Mouse (Mus musculus) forebrain, embryonic 12.5 days (tissue): ENCODE measurements around the gene Sorcs2. TPM values are rescaled to one million over a fixed set of nuclear protein-coding genes. Genes with fewer than 3 reads are reported as not detected.
A peak's percentile ranks its signal among the peaks of the same experiment; 100 is the strongest.

Source experiments
- ATAC-seq: fragments of 200-750 bp; cut with Nextera tagmentation; 2 replicates; pipeline ENCODE4 v1.8.0; 2017; ENCODE audit warnings: moderate TSS enrichment; ENCODE audit not compliant: low FRiP score
- H3K27ac ChIP-seq: fragments of 300-500 bp; sonication (generic); 2 replicates; pipeline ENCODE4 v1.5.1; 2016; ENCODE audit warnings: mild to moderate bottlenecking
- H3K27me3 ChIP-seq: fragments of 300-500 bp; sonication (generic); 2 replicates; pipeline ENCODE4 v1.6.1; 2016; ENCODE audit warnings: mild to moderate bottlenecking
- H3K36me3 ChIP-seq: fragments of 300-500 bp; sonication (generic); replicated peaks from 2 replicates; pipeline ENCODE4 v1.6.1; 2016; ENCODE audit warnings: mild to moderate bottlenecking
- H3K4me1 ChIP-seq: fragments of 300-500 bp; sonication (generic); 2 replicates; pipeline ENCODE4 v1.6.1; 2016
- H3K4me2 ChIP-seq: fragments of 300-500 bp; sonication (generic); 2 replicates; pipeline ENCODE4 v1.6.1; 2016; ENCODE audit warnings: mild to moderate bottlenecking, moderate library complexity
- H3K4me3 ChIP-seq: fragments of 300-500 bp; sonication (generic); replicated peaks from 2 replicates; pipeline ENCODE4 v1.5.1; 2016; ENCODE audit warnings: mild to moderate bottlenecking
- H3K9ac ChIP-seq: fragments of 300-500 bp; sonication (generic); 2 replicates; pipeline ENCODE4 v1.6.1; 2016; ENCODE audit warnings: mild to moderate bottlenecking
- H3K9me3 ChIP-seq: fragments of 300-500 bp; sonication (generic); 2 replicates; pipeline ENCODE4 v1.6.1; 2016
- WGBS: fragments of 180-500 bp; shearing (Covaris S2); methylation state at CpG from one replicate; pipeline ENCODE4 v1.1.7; 2016; 5-methylcytosine and 5-hydroxymethylcytosine counted together
- polyA plus RNA-seq: library from polyadenylated mRNA; unstranded; fragments of >200 nt; fragmentation: Nextera tagmentation; extraction: Ambion mirVana; gene quantifications from 2 replicates; pipeline ENCODE4 v1.2.1, GENCODE M21; 2016

Sorcs2 gene
- polyA plus RNA-seq, 1 experiment from 2014 or later: 11.0 TPM

DNA sequence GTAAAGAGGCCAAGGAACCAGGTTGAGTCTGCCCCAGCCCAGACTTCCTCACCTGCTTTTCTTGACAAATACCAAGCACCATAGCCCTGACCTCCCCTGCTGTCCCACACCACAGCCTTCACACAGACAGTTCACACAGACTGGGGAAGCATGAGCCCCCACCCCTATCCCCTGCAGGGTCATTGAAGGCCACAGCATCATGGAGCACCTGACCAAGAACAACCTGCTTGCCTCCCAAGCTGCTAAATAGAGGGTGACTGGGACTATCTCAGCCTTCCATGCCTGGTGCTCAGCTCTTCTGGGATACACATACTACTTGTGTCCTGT is 356.7 kb downstream of the Sorcs2 start:
- H3K27me3 ChIP-seq: no peaks in the 10 kb centered on the region
- H3K4me3 ChIP-seq: no peak overlapping the region
- H3K9ac ChIP-seq: no peak overlapping the region
- H3K36me3 ChIP-seq: no peaks in the 10 kb centered on the region
- peaks cover 17% of the 10 kb centered on the region for H3K4me1 ChIP-seq
- no peak for ATAC-seq
- no peak overlapping the region for H3K4me2 ChIP-seq
- H3K9me3 ChIP-seq: no peaks in the 10 kb centered on the region
- peak overlapping the region; percentile 81 for H3K27ac ChIP-seq

DNA sequence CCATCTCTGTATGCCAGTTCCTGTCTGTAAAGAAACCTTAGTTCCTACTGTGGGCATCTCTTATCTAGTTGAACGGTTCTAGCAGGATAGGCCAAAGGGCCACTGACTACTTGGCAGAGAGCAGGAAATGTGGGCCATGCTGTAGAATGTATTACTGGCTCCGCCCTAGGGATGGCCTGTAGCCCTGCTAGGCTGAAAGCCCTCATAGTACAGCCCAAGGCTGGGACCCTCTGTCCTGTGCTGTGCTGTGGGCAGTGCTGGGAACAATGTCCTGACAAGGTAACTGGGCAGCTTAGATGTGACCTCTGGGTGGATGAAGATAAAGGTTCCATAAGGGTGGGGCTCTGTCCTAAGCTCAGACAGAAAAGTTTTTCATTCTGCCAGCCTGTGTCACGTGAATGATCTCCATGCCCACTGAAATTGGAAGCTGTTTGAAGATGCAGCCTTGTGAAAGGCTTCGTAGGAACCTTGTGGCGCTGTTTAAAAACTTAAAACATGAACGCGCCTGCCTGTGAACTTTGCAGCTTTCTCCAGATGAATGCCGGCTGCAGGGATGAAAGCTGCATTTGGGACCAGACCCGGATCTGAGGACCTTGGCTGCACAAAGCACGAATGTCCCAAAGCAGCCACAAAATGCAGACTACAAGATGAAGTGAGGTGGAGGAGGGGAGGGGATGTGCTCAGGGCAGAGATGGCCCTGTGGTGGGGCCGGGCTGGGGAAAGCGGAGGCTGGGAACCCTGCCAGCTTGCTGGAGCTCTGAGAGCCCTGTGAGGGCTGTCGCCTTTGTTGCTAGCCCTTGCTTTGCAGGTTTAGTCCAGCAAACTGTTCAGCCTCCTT is 357.3 kb downstream of the Sorcs2 start:
- no peak overlapping the region for H3K4me3 ChIP-seq
- peaks cover 17% of the 10 kb centered on the region for H3K4me1 ChIP-seq
- ATAC-seq: peak; percentile 73; the same call in 1 of the 2 replicates
- peak overlapping the region; percentile 81 for H3K27ac ChIP-seq
- H3K36me3 ChIP-seq: no peaks in the 10 kb centered on the region
- no peak overlapping the region for H3K4me2 ChIP-seq
- H3K27me3 ChIP-seq: no peaks in the 10 kb centered on the region
- 63% methylated on average over 13 of the region's 13 CpGs for WGBS
- no peak overlapping the region for H3K9ac ChIP-seq
- H3K9me3 ChIP-seq: no peaks in the 10 kb centered on the region

DNA sequence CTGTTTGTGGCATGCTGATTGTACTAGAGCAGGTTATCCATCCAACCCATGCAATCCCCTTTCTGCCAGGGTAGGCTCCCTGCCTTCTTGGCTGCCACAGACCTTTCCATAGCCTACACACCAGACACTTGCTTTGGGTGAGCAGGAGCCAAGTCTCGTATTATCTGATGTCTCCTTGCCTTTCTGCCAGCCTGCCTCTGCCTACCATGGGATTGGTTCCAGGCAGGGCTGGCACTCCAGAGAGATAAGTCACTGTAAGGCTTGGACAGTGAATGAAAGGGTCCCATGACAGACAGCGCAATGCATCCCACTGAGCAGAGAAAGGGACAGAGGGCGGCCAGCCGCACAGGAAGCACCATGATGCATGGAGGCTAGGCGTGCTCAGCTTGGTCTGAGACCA is 358.3 kb downstream of the Sorcs2 start:
- WGBS: 95% methylated on average over 5 of the region's 5 CpGs
- Histone ChIP-seq H3K36me3 (no peaks in the 10 kb centered on the region), H3K9me3 (no peaks in the 10 kb centered on the region), H3K4me3 (no peak overlapping the region), H3K27ac (no peak overlapping the region), H3K9ac (no peak overlapping the region), H3K4me2 (no peak overlapping the region), H3K27me3 (no peaks in the 10 kb centered on the region), H3K4me1 (peaks cover 17% of the 10 kb centered on the region)
- no peak for ATAC-seq

DNA sequence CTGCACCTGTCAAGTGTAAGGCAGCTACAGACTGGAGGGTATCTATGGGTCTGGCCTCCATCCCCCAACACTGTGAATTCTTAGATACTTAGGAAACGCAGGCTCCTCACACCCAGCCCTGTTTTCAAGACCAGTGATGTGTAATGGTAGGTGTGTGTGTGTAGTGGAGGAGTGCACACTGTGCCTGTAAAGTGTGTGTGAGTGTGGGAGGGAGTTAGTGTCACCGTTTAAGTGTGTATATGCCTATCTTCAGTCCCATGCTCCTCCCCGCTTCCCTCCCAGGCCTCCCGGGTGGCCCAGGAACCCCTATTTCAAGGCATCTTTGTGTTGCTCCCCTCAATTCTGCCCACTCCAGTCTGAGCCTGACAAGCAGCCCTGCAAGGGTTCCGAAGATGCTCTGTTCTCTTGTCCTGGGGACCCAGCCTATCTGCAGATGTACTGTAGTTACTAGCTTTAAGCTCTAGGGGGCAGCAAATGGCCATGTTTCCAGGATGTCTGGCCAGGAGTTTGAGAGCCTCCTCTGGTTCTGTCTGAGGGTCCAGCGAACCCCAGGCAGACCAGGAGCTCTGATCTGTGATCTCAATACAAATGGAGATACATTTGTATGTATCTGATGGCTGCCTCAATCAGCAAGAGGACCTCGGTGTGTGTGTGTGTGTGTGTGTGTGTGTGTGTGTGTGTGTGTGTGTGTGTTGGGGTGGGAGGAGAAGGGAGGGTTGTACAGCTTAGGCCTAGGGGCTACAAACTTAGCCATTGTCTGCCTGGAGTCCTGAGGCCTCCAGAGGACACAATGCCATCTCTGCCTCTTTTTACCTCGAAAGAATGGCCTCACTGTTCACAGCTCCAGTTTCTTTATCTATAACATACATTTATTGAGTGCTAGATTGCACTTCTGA is 364.2 kb downstream of the Sorcs2 start:
- Histone ChIP-seq H3K27ac (no peak overlapping the region), H3K4me1 (no peaks in the 10 kb centered on the region), H3K27me3 (0 out of 2 replicates have a peak, but pooled peaks cover 7% of the 10 kb centered on the region), H3K36me3 (no peaks in the 10 kb centered on the region), H3K4me3 (no peak overlapping the region), H3K9me3 (no peaks in the 10 kb centered on the region), H3K4me2 (no peak overlapping the region), H3K9ac (no peak overlapping the region)
- ATAC-seq: peak; percentile 58; the same call in 1 of the 2 replicates
- 46% methylated on average over 8 of the region's 8 CpGs for WGBS

DNA sequence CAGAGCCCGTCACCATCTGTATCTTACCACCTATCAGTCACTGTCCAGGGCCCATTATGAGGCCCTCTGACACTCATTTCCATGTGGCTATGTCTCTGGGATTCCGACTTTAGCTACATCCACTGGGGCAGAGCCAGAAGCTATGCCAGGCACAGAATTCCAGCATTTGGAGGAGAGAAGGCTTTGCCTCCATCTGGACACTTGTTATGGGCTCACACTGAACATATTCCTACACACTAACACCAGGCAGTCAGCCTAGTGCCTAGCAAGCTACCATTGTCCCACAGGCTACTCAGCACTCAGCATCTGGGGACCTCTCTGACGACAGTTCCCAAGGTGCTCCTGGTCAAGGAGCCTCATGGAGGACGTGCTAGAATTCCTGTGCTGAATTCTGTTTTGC is 372.9 kb downstream of the Sorcs2 start:
- Histone ChIP-seq H3K36me3 (no peaks in the 10 kb centered on the region), H3K9ac (no peak overlapping the region), H3K4me2 (no peak overlapping the region), H3K9me3 (no peaks in the 10 kb centered on the region), H3K27me3 (no peaks in the 10 kb centered on the region), H3K4me3 (no peak overlapping the region), H3K4me1 (peaks cover 7% of the 10 kb centered on the region; the same call in 1 of the 2 replicates), H3K27ac (no peak overlapping the region)
- no peak for ATAC-seq
- WGBS: 82% methylated on average over 4 of the region's 4 CpGs

DNA sequence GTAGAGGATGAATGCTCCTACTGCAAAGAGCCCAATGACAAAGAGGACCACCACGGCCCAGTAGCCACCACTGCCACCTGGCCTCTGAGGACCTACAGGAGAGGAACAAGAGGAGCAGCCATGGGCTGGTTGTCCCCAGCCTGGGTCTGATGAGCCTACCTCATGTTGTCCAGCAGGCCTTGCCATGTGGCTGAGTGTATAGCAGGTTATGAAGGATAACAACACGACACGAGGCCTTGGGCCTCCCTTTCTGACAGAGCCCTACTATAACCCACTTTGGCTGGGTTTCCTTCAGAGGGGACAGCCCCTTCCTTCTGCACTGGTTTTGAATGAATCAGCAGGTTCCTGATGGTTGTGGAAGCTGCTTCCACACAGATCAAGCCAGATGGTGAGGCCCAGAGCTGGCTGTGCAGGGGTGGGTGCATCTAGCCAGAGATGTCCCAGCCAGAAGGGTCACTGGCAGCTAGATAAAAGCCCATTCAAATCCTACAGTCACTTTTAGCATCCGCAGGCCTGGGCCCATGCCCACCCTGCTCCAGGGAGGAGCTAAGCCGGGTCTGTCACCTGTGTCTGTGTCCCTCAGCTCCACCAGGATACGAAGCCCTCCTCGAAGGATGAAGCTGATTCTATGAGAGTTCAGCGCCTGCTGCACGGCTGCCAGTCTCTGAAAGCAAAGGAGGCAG is 373.8 kb downstream of the Sorcs2 start:
- Histone ChIP-seq H3K9ac (no peak overlapping the region), H3K4me1 (peaks cover 7% of the 10 kb centered on the region; the same call in 1 of the 2 replicates), H3K27me3 (no peaks in the 10 kb centered on the region), H3K27ac (no peak overlapping the region), H3K9me3 (no peaks in the 10 kb centered on the region), H3K4me2 (no peak overlapping the region), H3K36me3 (no peaks in the 10 kb centered on the region), H3K4me3 (no peak overlapping the region)
- ATAC-seq: no peak
- 86% methylated on average over 9 of the region's 9 CpGs for WGBS

DNA sequence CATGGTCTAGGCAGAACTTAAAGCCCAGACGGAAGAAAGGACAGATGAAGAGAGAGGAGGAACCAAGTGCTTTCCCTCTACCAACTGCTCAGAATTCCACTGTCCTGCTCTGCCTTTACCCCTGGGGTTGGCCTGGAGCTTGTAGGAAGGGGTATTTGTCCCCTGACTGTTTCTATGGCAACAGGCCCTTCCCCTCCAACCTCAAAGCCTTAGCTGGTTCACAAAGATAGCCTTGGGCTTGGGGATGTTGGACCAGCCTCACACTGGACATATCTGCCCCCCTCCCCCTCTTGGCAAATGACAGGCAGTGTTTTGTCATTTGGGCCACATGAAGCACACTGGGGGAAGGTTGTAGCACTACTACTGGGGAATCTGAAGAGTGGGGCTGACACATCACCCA is 375.6 kb downstream of the Sorcs2 start:
- Histone ChIP-seq H3K27me3 (no peaks in the 10 kb centered on the region), H3K9ac (no peak overlapping the region), H3K4me3 (no peak overlapping the region), H3K27ac (no peak overlapping the region), H3K4me1 (peaks cover 7% of the 10 kb centered on the region; the same call in 1 of the 2 replicates), H3K4me2 (no peak overlapping the region), H3K36me3 (0 out of 2 replicates have a peak, but pooled peaks cover 7% of the 10 kb centered on the region), H3K9me3 (no peaks in the 10 kb centered on the region)
- ATAC-seq: no peak
- WGBS: 70% methylated on average over 1 of the region's 1 CpGs

DNA sequence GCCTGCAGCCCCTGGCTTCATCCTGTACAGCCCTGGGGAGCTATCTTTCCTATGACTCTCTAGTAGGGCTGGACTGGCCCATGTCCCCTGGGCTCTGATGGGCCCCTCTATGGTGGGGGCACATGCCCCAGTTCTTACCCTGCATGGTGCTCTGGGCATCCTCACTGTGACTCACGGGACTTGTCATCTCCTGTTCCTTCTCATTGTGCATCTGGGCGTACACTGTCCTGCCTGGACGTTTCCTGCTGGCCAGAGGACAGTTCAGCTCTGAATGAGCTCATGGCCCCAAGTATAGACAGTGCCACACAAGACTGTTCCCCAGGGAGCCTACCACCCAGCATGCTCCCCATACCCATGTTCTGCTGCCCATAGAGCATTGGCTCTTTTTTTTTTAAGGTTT is 376.8 kb downstream of the Sorcs2 start:
- Histone ChIP-seq H3K9ac (no peak overlapping the region), H3K4me2 (no peak overlapping the region), H3K27me3 (no peaks in the 10 kb centered on the region), H3K4me1 (peaks cover 7% of the 10 kb centered on the region; the same call in 1 of the 2 replicates), H3K36me3 (0 out of 2 replicates have a peak, but pooled peaks cover 7% of the 10 kb centered on the region), H3K4me3 (no peak overlapping the region), H3K27ac (no peak overlapping the region), H3K9me3 (no peaks in the 10 kb centered on the region)
- ATAC-seq: no peak
- 83% methylated on average over 3 of the region's 3 CpGs for WGBS

DNA sequence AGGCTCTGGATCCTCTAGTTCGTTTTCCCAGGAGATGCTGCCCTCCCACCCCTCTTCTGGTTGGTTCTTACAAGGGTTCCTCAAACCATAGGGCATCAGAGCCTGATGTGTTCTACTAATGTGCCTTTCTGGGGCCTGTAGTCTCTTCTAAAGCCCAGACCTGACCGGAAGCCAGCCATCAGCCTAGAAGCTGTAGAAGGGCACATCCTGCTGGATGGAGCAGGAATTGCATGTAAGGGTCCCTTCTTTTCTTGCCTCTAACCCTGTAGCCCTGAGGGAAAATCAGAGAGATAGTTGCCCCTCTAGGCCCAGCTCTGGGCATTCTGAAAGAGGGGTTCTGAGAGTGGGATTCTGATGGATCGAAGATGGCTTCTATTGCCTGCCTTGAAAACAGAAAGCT is 379.6 kb downstream of the Sorcs2 start:
- Histone ChIP-seq H3K27me3 (no peaks in the 10 kb centered on the region), H3K27ac (no peak overlapping the region), H3K9ac (no peak overlapping the region), H3K4me2 (no peak overlapping the region), H3K36me3 (0 out of 2 replicates have a peak, but pooled peaks cover 7% of the 10 kb centered on the region), H3K4me1 (peaks cover 7% of the 10 kb centered on the region; the same call in 1 of the 2 replicates), H3K4me3 (no peak overlapping the region), H3K9me3 (no peaks in the 10 kb centered on the region)
- WGBS: 89% methylated on average over 3 of the region's 3 CpGs
- no peak for ATAC-seq

DNA sequence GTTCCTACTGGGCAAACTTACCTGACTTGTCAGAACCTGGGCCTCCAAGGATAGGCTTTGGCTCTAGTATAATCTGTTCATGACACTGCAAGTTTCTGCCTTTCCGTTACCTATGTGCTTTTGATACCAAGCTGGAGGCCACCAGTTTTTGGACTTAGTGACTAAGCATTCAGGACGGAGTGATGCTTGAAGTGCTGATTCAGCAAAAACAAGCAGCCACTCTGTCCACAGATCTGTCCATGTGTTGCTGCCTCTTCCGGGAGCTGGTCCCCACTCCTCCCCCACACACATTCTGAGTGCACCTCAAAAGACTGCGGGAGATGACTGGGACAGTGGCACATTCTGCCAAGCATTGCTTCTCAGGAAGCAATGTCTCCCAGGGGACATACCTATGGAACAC is 388.5 kb downstream of the Sorcs2 start:
- Histone ChIP-seq H3K9me3 (no peaks in the 10 kb centered on the region), H3K4me3 (no peak overlapping the region), H3K36me3 (no peaks in the 10 kb centered on the region), H3K9ac (no peak overlapping the region), H3K4me1 (no peaks in the 10 kb centered on the region), H3K4me2 (no peak overlapping the region), H3K27ac (no peak overlapping the region), H3K27me3 (no peaks in the 10 kb centered on the region)
- ATAC-seq: no peak
- WGBS: 96% methylated on average over 4 of the region's 4 CpGs

DNA sequence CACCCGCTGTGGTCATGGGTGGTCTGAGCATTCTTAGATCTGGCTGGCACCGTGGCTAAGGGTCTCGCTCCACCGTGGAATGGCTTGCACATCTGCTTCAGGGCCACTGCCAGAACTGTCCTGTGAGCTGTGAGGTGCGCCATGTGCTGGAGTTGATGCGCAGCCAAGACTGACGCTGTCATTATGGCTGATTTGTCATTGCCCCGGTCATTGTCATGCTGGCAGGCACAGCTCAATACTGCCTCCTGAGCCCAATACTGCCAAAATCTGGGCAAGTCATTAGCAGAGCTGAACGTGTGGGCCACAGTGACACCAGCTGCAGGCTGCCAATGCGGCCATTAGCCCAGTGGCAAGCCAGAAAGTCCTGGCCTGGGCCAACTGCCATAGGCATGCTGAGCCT is 390.3 kb downstream of the Sorcs2 start:
- no peaks in the 10 kb centered on the region for H3K36me3 ChIP-seq
- no peak overlapping the region for H3K4me2 ChIP-seq
- no peaks in the 10 kb centered on the region for H3K4me1 ChIP-seq
- WGBS: 85% methylated on average over 10 of the region's 10 CpGs
- H3K9ac ChIP-seq: no peak overlapping the region
- ATAC-seq: no peak
- no peaks in the 10 kb centered on the region for H3K27me3 ChIP-seq
- H3K4me3 ChIP-seq: no peak overlapping the region
- no peak overlapping the region for H3K27ac ChIP-seq
- H3K9me3 ChIP-seq: no peaks in the 10 kb centered on the region

DNA sequence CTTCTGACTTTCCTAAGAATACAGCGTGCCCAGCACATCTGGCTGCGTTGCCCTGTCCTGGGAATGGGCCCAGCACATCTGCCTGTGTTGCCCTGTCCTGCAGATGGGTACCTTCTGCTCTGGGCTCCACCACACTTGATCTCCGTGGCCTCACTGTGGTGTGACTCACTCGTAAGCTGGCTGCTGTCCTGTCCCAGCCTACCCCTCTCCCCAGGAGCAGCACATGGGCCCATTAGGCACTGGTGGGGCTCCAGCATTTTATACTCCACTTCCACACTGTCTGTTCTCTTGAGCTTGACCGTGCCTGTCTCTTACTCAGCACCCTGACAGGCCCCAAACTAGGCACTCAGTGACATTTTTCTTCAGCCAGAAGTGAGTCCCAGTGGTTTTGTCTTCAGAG is 391.4 kb downstream of the Sorcs2 start:
- ATAC-seq: no peak
- Histone ChIP-seq H3K36me3 (no peaks in the 10 kb centered on the region), H3K4me3 (no peak overlapping the region), H3K9me3 (no peaks in the 10 kb centered on the region), H3K4me2 (no peak overlapping the region), H3K27ac (no peak overlapping the region), H3K27me3 (no peaks in the 10 kb centered on the region), H3K4me1 (no peaks in the 10 kb centered on the region), H3K9ac (no peak overlapping the region)
- 81% methylated on average over 5 of the region's 5 CpGs for WGBS
